Comparison of ENCODE assay signal across 15 mouse cellular contexts in genomic region chr9:106222261-106222851, GRCm38 (mm10). TPM values are rescaled to one million over a fixed set of nuclear protein-coding genes. Genes with fewer than 3 reads are reported as not detected.
A peak's percentile ranks its signal among the peaks of the same experiment; 100 is the strongest.
DNase-seq lines count a peak whose midpoint lies in the region; ATAC-seq and TF ChIP-seq lines count a peak whose summit lies in the region.
"Had no signal": no experiment of that assay in that cellular context is flagged by ENCODE, and none has a peak within 500 bp of the region (broad histone marks: within the 10 kb centered on the region; RNA-seq: fewer than 3 reads in every experiment).

Gene Tlr9, plus strand, starts transcription at chr9:106222598.

- intact Hi-C loops in left cerebral cortex, postnatal 36 days (cut with DNase I): no loop called here
- intact Hi-C loops in heart, postnatal 14 days (cut with DNase I): no loop called here

- no peaks in the 10 kb centered on the region for H3K36me3 ChIP-seq in stomach, embryonic 15.5 days
- H3K36me3 ChIP-seq in stomach, postnatal 0 days (ENCODE audit: control insufficient read depth, insufficient read depth, low read length): no peaks in the 10 kb centered on the region
- H3K36me3 ChIP-seq: midbrain, embryonic 12.5 days had no signal

- H3K27ac ChIP-seq in stomach, embryonic 15.5 days: peak within 1 kb of the TSS; percentile 21; the same call in 1 of the 2 replicates
- no peak within 1 kb of the TSS for H3K27ac ChIP-seq in stomach, postnatal 0 days (replicated peaks)
- H3K27ac ChIP-seq: heart, adult 2 months; kidney, postnatal 0 days; midbrain, embryonic 12.5 days had no signal

- no peak for ATAC-seq in stomach, embryonic 15.5 days (ENCODE audit: insufficient read depth, low FRiP score, low read depth)
- ATAC-seq in stomach, postnatal 0 days (ENCODE audit: low FRiP score, low TSS enrichment): no peak
- ATAC-seq in common myeloid progenitor, adult 5-6 weeks (replicated peaks; ENCODE audit: low read depth, poor library complexity, severe bottlenecking): peak; percentile 64
- ATAC-seq in megakaryocyte progenitor cell, adult 5-6 weeks (replicated peaks; ENCODE audit: poor library complexity): peak; percentile 67
- no peak for ATAC-seq in erythroid progenitor cell, adult 5-6 weeks (replicated peaks; ENCODE audit: low FRiP score, poor library complexity, severe bottlenecking)

- TF ChIP-seq CTCF in stomach, postnatal 0 days (IDR thresholded peaks at IDR 0.05; ENCODE audit: low read depth): no peak

- no peak for TF ChIP-seq EP300 in stomach, postnatal 0 days (optimal IDR thresholded peaks at IDR 0.05)

- 57% methylated on average over 4 of the region's 4 CpGs for WGBS in stomach, embryonic 15.5 days
- 63% methylated on average over 4 of the region's 4 CpGs for WGBS in stomach, postnatal 0 days

- no peak within 1 kb of the TSS for H3K4me3 ChIP-seq in stomach, embryonic 15.5 days (replicated peaks)
- H3K4me3 ChIP-seq in stomach, postnatal 0 days (ENCODE audit: low read depth, low read length): no peak within 1 kb of the TSS
- H3K4me3 ChIP-seq: heart, adult 2 months; midbrain, embryonic 12.5 days had no signal

- H3K4me1 ChIP-seq in stomach, embryonic 15.5 days: peaks cover 13% of the 10 kb centered on the region
- H3K4me1 ChIP-seq in stomach, postnatal 0 days (replicated peaks; ENCODE audit: control insufficient read depth, insufficient read depth): 0 out of 2 replicates have a peak, but pooled peaks cover 4% of the 10 kb centered on the region

- H3K9ac ChIP-seq in stomach, embryonic 15.5 days: no peak within 1 kb of the TSS
- H3K9ac ChIP-seq in stomach, postnatal 0 days (ENCODE audit: low read length): no peak within 1 kb of the TSS
- H3K9ac ChIP-seq: midbrain, embryonic 12.5 days had no signal

- H3K4me2 ChIP-seq in stomach, embryonic 15.5 days: no peak within 1 kb of the TSS
- no peak within 1 kb of the TSS for H3K4me2 ChIP-seq in stomach, postnatal 0 days (replicated peaks; ENCODE audit: low read depth)
- H3K4me2 ChIP-seq: midbrain, embryonic 12.5 days had no signal

- H3K9me3 ChIP-seq in stomach, embryonic 15.5 days: no peaks in the 10 kb centered on the region
- H3K9me3 ChIP-seq in stomach, postnatal 0 days (ENCODE audit: control insufficient read depth, low read length): no peaks in the 10 kb centered on the region
- H3K9me3 ChIP-seq: midbrain, embryonic 12.5 days had no signal

- DNase-seq in stomach, postnatal 0 days (ENCODE audit: low spot score): no peak
- no peak for DNase-seq in left cerebral cortex, postnatal 36 days (ENCODE audit: low spot score in 2 of 2)
- no peak for DNase-seq in heart, postnatal 14 days
- DNase-seq: cerebellum, postnatal 10 days; heart, adult 2 months; heart, postnatal 10 days had no signal

- H3K27me3 ChIP-seq in stomach, embryonic 15.5 days (replicated peaks): peaks cover 6% of the 10 kb centered on the region
- no peaks in the 10 kb centered on the region for H3K27me3 ChIP-seq in stomach, postnatal 0 days (ENCODE audit: control insufficient read depth, insufficient read depth, low read length)

RNA-seq across cellular contexts. Expression of gene Tlr9, which starts in this region (rescaled TPM):
- polyA plus RNA-seq in stomach, embryonic 15.5 days (2015; fragmentation: Nextera tagmentation; extraction: Ambion mirVana): 0.12 and 0.15 TPM in 2 replicates
- polyA plus RNA-seq in stomach, postnatal 0 days (2015; fragmentation: Nextera tagmentation; extraction: Ambion mirVana): 0.05 and 0.07 TPM in 2 replicates
- 0.41 and 0.53 TPM in 2 replicates for total RNA-seq in common myeloid progenitor, adult 5-6 weeks (2017)
- 2.2 and 4.5 TPM in 2 replicates for total RNA-seq in megakaryocyte progenitor cell, adult 5-6 weeks (2015)
- total RNA-seq in megakaryocyte progenitor cell, adult 5-6 weeks (2017): 0.37 and 0.46 TPM in 2 replicates
- 0.72 and 5.0 TPM in 2 replicates for total RNA-seq in erythroid progenitor cell, adult 5-6 weeks (2015; ENCODE audit: low replicate concordance)
- total RNA-seq in erythroid progenitor cell, adult 5-6 weeks (2017; ENCODE audit: low replicate concordance): 0.64 TPM in 1 of 2 replicates, not detected in the other
- 1 to 10 TPM in 1 of 2 experiments, under 1 TPM in 1; 0.89 to 1.3 TPM for total RNA-seq in left cerebral cortex, postnatal 36 days (2021)
- total RNA-seq in heart, postnatal 14 days (2021): under 1 TPM; 0.55 to 0.88 TPM
- polyA plus RNA-seq: embryonic facial prominence, embryonic 11.5 days; limb, embryonic 11.5 days; lung, embryonic 16.5 days; midbrain, embryonic 12.5 days had no signal

Comparison
In these comparisons a context has a peak if more than half of its experiments do, and no peak if none do; other contexts are left out.
1. Peak in ATAC-seq in common myeloid progenitor, adult 5-6 weeks; RNA of the gene not detected or under 1 TPM.